ENCODE assay signal across 25 mouse cellular contexts in genomic region chr6:118007843-118008539, GRCm38 (mm10). TPM values are rescaled to one million over a fixed set of nuclear protein-coding genes. Genes with fewer than 3 reads are reported as not detected.
DNase-seq lines count a peak whose midpoint lies in the region; ATAC-seq and TF ChIP-seq lines count a peak whose summit lies in the region.
"Had no signal": no experiment of that assay in that cellular context is flagged by ENCODE, and none has a peak within 500 bp of the region (broad histone marks: within the 10 kb centered on the region; RNA-seq: fewer than 3 reads in every experiment).

No protein-coding gene starts in this region.

- no peak for TF ChIP-seq EP300 in heart, postnatal 0 days (IDR thresholded peaks at IDR 0.05; ENCODE audit: low read depth)

- no peak for TF ChIP-seq POLR2A in cortical plate, adult 2 months (IDR thresholded peaks at IDR 0.05; ENCODE audit: extremely low read depth, insufficient read depth, low read length)

- peak; percentile 36 for DNase-seq in heart, postnatal 0 days (ENCODE audit: low spot score)
- peak; percentile 43 for DNase-seq in right cerebral cortex, adult 18-20 months
- DNase-seq in right cerebral cortex, postnatal 4 days = no peak
- no peak for DNase-seq in gastrocnemius, postnatal 14 days
- DNase-seq in midbrain, postnatal 0 days (ENCODE audit: low spot score) = no peak
- DNase-seq: cerebellum, adult 11 months; cerebellum, adult 9-10 months; gastrocnemius, postnatal 36 days; layer of hippocampus, postnatal 36 days had no signal

- H3K4me3 ChIP-seq in heart, postnatal 0 days (ENCODE audit: low read depth, low read length) = no peak overlapping the region
- H3K4me3 ChIP-seq in heart, embryonic 11.5 days (ENCODE audit: low read depth, low read length) = no peak overlapping the region
- H3K4me3 ChIP-seq in cortical plate, adult 2 months (ENCODE audit: insufficient read depth, low read length) = no peak overlapping the region
- H3K4me3 ChIP-seq in midbrain, postnatal 0 days (ENCODE audit: low read depth, low read length) = no peak overlapping the region
- H3K4me3 ChIP-seq: embryonic facial prominence, embryonic 12.5 days; forebrain, embryonic 10.5 days; heart, embryonic 15.5 days; hindbrain, embryonic 10.5 days; limb, embryonic 13.5 days; lung, embryonic 15.5 days; midbrain, embryonic 10.5 days; neural tube, embryonic 13.5 days had no signal

- peak; percentile 68; the same call in 1 of the 2 replicates for ATAC-seq in heart, postnatal 0 days (ENCODE audit: insufficient read depth, low read depth)
- no peak for ATAC-seq in heart, embryonic 11.5 days (replicated peaks; ENCODE audit: insufficient number of reproducible peaks, low FRiP score, low TSS enrichment)
- no peak for ATAC-seq in midbrain, postnatal 0 days (ENCODE audit: low FRiP score)
- ATAC-seq: forebrain, embryonic 16.5 days; hindbrain, embryonic 16.5 days; midbrain, embryonic 16.5 days; Patski had no signal

- peaks cover 25% of the 10 kb centered on the region for H3K27me3 ChIP-seq in heart, postnatal 0 days (ENCODE audit: control insufficient read depth, insufficient read depth, low read length)
- peaks cover 33% of the 10 kb centered on the region for H3K27me3 ChIP-seq in heart, embryonic 11.5 days (ENCODE audit: control insufficient read depth, insufficient read depth, low read length)
- no peaks in the 10 kb centered on the region for H3K27me3 ChIP-seq in midbrain, postnatal 0 days (ENCODE audit: insufficient read depth, low read length)

- H3K4me2 ChIP-seq in heart, postnatal 0 days (ENCODE audit: low read depth, low read length) = no peak overlapping the region
- H3K4me2 ChIP-seq in heart, embryonic 11.5 days = no peak overlapping the region
- H3K4me2 ChIP-seq in midbrain, postnatal 0 days (ENCODE audit: low read depth, low read length, poor library complexity, severe bottlenecking) = no peak overlapping the region
- H3K4me2 ChIP-seq: embryonic facial prominence, embryonic 12.5 days; heart, embryonic 15.5 days; limb, embryonic 13.5 days; liver, embryonic 11.5 days; lung, embryonic 15.5 days; neural tube, embryonic 13.5 days had no signal

- no peaks in the 10 kb centered on the region for H3K36me3 ChIP-seq in heart, postnatal 0 days (replicated peaks; ENCODE audit: control insufficient read depth, insufficient read depth, low read length)
- H3K36me3 ChIP-seq in heart, embryonic 11.5 days (ENCODE audit: control insufficient read depth, insufficient read depth, low read length) = no peaks in the 10 kb centered on the region
- H3K36me3 ChIP-seq in midbrain, postnatal 0 days (ENCODE audit: insufficient read depth, low read length) = no peaks in the 10 kb centered on the region
- H3K36me3 ChIP-seq: embryonic facial prominence, embryonic 12.5 days; forebrain, embryonic 10.5 days; G1E; heart, embryonic 15.5 days; hindbrain, embryonic 10.5 days; limb, embryonic 13.5 days; lung, embryonic 15.5 days; midbrain, embryonic 10.5 days; neural tube, embryonic 13.5 days had no signal

- TF ChIP-seq CTCF in heart, postnatal 0 days (IDR thresholded peaks at IDR 0.05; ENCODE audit: low read depth) = no peak
- no peak for TF ChIP-seq CTCF in cortical plate, adult 2 months (IDR thresholded peaks at IDR 0.05; ENCODE audit: extremely low read depth, insufficient read depth, low read length)
- no peak for TF ChIP-seq CTCF in midbrain, postnatal 0 days (IDR thresholded peaks at IDR 0.05)

- WGBS in heart, postnatal 0 days = 56% methylated on average over 4 of the region's 4 CpGs
- 50% methylated on average over 4 of the region's 4 CpGs for WGBS in heart, embryonic 11.5 days (ENCODE audit: insufficient replicate concordance)
- WGBS in midbrain, postnatal 0 days = 74% methylated on average over 4 of the region's 4 CpGs

- intact Hi-C loops in gastrocnemius, postnatal 14 days (cut with DNase I; ENCODE audit: low total_unique reads) = no loop called here

- H3K4me1 ChIP-seq in heart, postnatal 0 days (ENCODE audit: control insufficient read depth, insufficient read depth) = 0 out of 2 replicates have a peak, but pooled peaks cover 5% of the 10 kb centered on the region
- peaks cover 3% of the 10 kb centered on the region; the same call in 1 of the 2 replicates for H3K4me1 ChIP-seq in heart, embryonic 11.5 days (ENCODE audit: control insufficient read depth, insufficient read depth, low read length)
- peaks cover 2% of the 10 kb centered on the region; the same call in 1 of the 2 replicates for H3K4me1 ChIP-seq in cortical plate, adult 2 months (ENCODE audit: control insufficient read depth, insufficient read depth, low read length)
- 0 out of 2 replicates have a peak, but pooled peaks cover 5% of the 10 kb centered on the region for H3K4me1 ChIP-seq in midbrain, postnatal 0 days (ENCODE audit: insufficient read depth, low read length)
- H3K4me1 ChIP-seq: embryonic facial prominence, embryonic 12.5 days had no signal

- H3K27ac ChIP-seq in heart, postnatal 0 days (ENCODE audit: low read depth) = no peak overlapping the region
- no peak overlapping the region for H3K27ac ChIP-seq in heart, embryonic 11.5 days (ENCODE audit: low read depth, low read length)
- H3K27ac ChIP-seq in cortical plate, adult 2 months (ENCODE audit: insufficient read depth, low read length) = peak overlapping the region; percentile 94
- no peak overlapping the region for H3K27ac ChIP-seq in midbrain, postnatal 0 days (ENCODE audit: low read depth, low read length)
- H3K27ac ChIP-seq: embryonic facial prominence, embryonic 12.5 days; forebrain, embryonic 10.5 days; heart, embryonic 15.5 days; hindbrain, embryonic 10.5 days; limb, embryonic 13.5 days; lung, embryonic 15.5 days; midbrain, embryonic 10.5 days; neural tube, embryonic 13.5 days had no signal

- H3K9ac ChIP-seq in heart, postnatal 0 days (replicated peaks; ENCODE audit: low read depth, low read length) = no peak overlapping the region
- H3K9ac ChIP-seq in heart, embryonic 11.5 days (ENCODE audit: low read depth, low read length) = no peak overlapping the region
- H3K9ac ChIP-seq in midbrain, postnatal 0 days (replicated peaks; ENCODE audit: low read length, poor library complexity, severe bottlenecking) = no peak overlapping the region
- H3K9ac ChIP-seq: embryonic facial prominence, embryonic 12.5 days; heart, embryonic 15.5 days; limb, embryonic 13.5 days; lung, embryonic 15.5 days; neural tube, embryonic 13.5 days had no signal

- H3K9me3 ChIP-seq in heart, postnatal 0 days (replicated peaks; ENCODE audit: control insufficient read depth, low read length) = no peaks in the 10 kb centered on the region
- no peaks in the 10 kb centered on the region for H3K9me3 ChIP-seq in heart, embryonic 11.5 days (replicated peaks; ENCODE audit: control insufficient read depth, low read length)
- no peaks in the 10 kb centered on the region for H3K9me3 ChIP-seq in midbrain, postnatal 0 days (ENCODE audit: low read length)
- H3K9me3 ChIP-seq: forebrain, embryonic 10.5 days; G1E; heart, embryonic 15.5 days; hindbrain, embryonic 10.5 days; limb, embryonic 13.5 days; lung, embryonic 15.5 days; midbrain, embryonic 10.5 days; neural tube, embryonic 13.5 days had no signal

RNA-seq across cellular contexts. Expression of gene Rasgef1a, which starts 3.2 kb away (rescaled TPM):
- 1.8 and 2.1 TPM in 2 replicates for total RNA-seq in heart, postnatal 0 days (2014; rRNA removed; ENCODE audit: low replicate concordance)
- polyA plus RNA-seq in heart, postnatal 0 days (2015; fragmentation: Nextera tagmentation; extraction: Ambion mirVana) = 0.16 and 0.18 TPM in 2 replicates
- 0.30 and 0.49 TPM in 2 replicates for polyA plus RNA-seq in heart, embryonic 11.5 days (2014; fragmentation: Nextera tagmentation; extraction: Ambion mirVana)
- 160 and 164 TPM in 2 replicates for polyA plus RNA-seq in cortical plate, adult 2 months (2012; rRNA removed)
- under 1 TPM; 0.27 to 0.29 TPM for total RNA-seq in gastrocnemius, postnatal 14 days (2021)
- total RNA-seq in midbrain, postnatal 0 days (2014; rRNA removed) = 23.0 and 25.4 TPM in 2 replicates
- 10.9 and 11.6 TPM in 2 replicates for polyA plus RNA-seq in midbrain, postnatal 0 days (2015; fragmentation: Nextera tagmentation; extraction: Ambion mirVana)
- polyA plus RNA-seq: G1E; hindbrain, embryonic 10.5 days had no signal

Comparison
In these comparisons a context has a peak if more than half of its experiments do, and no peak if none do; other contexts are left out.
1. DNase-seq: peak in heart, postnatal 0 days (single experiment) and right cerebral cortex, adult 18-20 months (single experiment); none in right cerebral cortex, postnatal 4 days (single experiment), gastrocnemius, postnatal 14 days (single experiment) and midbrain, postnatal 0 days (single experiment).
2. RNA of gene Rasgef1a, which starts 3.2 kb away (polyA plus RNA-seq): 160 to 164 TPM in cortical plate, adult 2 months; 10.9 to 11.6 TPM in midbrain, postnatal 0 days, 0.30 to 0.49 TPM in heart, embryonic 11.5 days and 0.16 to 0.18 TPM in heart, postnatal 0 days; every median in the first group is over 10 times any median in the second.